Mouse (Mus musculus) adrenal gland, adult 2 months (tissue): ENCODE data around the gene Mvd. TPM values are rescaled to one million over a fixed set of nuclear protein-coding genes. Genes with fewer than 3 reads are reported as not detected.

ENCODE experiments used
- DNase-seq: peaks from one replicate; pipeline ENCODE4 v3.0.0; 2021
- microRNA-seq, 2 experiments: library from miRNA; unstranded; fragments of <30 nt; microRNA quantifications; one replicate each; pipeline ENCODE4 v1.2.0; 2021
- polyA plus RNA-seq: library from polyadenylated mRNA; depleted of rRNA; stranded (reverse); fragments of >200 nt; gene quantifications from 2 replicates; pipeline ENCODE4 v1.2.3, GENCODE M21; 2012; rRNA removed
- total RNA-seq, 2 experiments: library from RNA; stranded (reverse); gene quantifications; 2 replicates each; pipeline ENCODE4 v1.2.3; 2021

Mvd gene
- total and polyA plus RNA-seq, 3 experiments: 9.2 to 73.8 (median 39.5) TPM

DNA sequence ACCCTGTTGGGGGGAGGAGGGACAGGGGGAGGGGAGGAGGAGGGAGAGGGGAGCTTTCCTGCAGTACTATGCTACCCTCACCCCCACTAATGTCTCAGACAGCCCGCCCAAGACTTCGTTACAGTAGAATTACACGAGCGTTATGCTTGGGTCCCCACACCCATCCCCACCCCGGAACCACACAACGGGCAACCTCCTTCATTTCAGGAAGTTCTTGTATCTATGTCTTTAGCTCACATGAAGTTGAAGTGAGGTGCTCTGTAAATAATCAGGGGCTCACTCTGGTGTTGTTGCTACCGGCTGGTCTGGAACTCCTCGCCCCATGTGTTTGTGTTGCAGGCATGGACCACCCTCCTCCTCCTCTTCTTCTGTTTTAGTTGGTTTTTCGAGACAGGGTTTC lies 15.1 kb downstream of the Mvd start:
- no peak for DNase-seq

- no peak for DNase-seq
These were observed 15.6 kb downstream of the Mvd start for GRCm38 (mm10) chr8:122427607-122428006.

- DNase-seq: no peak
These were observed 17.1 kb downstream of the Mvd start for GRCm38 (mm10) chr8:122426145-122426544.

- DNase-seq: no peak
These were observed 19.6 kb downstream of the Mvd start for GRCm38 (mm10) chr8:122423659-122424058.

- no peak for DNase-seq
These were observed 20.0 kb downstream of the Mvd start for GRCm38 (mm10) chr8:122423217-122423616.

DNA sequence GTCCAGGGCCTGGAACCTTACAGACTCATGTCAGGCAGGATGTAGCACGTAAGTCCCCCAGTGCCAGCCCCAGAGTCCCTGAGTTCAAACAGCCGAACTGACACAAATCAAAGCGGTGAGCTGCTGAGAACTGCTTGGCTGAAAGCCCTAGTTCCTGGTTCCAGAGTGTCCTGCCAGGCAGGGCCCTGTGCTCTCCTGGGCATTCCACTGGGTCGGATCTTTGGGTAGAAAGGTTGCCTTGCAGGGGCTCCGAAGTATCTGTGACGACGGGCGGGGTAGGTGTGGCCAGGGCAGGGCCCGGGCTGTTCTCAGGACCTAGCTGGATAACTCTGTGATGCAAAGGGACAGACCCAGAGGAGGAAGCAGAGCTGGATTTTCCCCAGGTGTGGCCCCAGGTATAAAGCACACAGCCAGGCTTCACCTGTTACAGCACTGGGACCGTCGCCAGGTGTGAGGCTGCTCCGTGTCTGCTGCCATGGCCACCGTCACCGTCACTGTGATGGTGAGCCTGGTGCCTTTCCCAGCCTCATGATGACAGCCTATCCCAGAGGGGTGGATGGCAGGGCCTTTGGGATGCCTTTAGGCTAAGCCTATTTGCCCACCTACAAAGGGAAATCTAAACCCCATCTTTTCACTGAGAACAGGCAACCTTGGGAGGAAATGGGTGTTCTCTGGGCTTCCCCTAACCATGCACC lies 21.7 kb downstream of the Mvd start, which contains the start of gene Il17c:
Gene Il17c, plus strand, starts transcription at position 645 of the 695 bp plus-strand sequence.
- no peak for DNase-seq

DNA sequence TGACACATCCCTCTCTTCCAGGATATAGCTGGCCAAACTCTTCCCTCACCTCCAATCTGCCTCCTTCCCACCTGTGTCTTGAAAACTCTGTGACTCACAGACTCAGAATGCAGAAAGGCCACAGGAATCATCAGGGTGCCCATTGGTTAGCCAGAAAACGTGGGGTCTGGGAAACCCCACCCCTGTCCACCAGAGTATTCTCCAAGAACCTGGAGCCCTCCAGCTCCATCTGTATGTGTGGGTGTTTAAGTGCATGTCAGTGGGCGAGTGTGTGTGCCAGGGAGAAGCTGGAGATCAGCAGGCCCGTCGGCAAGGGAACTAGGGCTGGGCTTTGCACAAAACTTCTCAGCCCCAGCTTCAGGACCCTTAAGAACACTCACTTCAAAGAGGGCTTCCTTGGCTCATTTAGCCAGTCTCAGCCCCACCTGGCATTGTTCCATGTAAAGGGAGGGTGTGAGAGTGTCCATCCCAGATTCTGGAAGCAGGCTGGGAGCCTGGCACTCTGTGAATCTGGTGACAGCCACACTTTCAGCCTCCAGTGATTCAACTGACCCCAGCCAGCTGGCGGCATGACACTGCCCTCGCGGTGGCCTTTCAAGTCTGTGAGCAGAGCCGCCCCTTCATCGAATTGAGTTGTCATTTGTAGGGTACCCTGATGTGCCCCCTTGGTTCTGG lies 23.2 kb downstream of the Mvd start:
- no peak for DNase-seq

- no peak for DNase-seq
These were observed 27.7 kb downstream of the Mvd start for GRCm38 (mm10) chr8:122415554-122415953.

DNA sequence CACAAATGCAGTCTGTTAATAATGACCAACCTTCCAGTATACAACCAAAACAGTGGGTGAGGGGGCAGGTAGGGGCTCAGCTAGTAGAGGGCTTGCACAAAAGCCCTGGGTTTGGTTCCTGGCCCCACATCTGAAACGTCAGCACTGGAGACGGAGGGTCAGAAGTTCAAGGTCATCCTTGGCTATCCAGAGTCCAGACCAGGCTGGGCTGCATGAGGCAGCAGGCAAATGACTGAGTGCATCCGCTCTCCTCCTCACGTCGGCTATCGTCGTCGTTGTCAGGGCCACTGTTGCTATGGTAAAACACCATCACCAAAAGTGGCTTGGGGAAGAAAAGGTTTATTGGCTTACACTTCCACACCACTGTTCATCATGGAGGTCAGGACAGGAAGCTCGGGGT lies 28.9 kb downstream of the Mvd start:
- no peak for DNase-seq

DNA sequence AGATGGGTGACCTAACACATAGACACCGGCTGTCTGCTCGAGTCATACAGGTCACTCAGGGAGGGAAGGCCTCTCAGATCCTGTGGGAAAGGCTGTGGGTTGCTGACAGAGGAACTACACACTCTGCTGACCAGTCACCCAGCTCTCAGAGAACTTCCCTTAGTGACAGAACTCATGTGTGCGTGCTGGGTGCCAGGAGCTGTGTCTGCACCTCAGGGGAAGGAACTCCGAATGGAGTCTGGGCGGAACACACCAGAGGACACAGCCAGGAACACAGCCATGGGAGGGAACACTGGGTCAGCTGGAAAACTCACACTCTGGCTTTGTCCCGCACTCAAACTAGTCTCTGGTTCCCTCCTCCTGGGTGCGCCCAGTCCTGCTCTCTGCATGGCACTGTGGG lies 35.5 kb downstream of the Mvd start:
- DNase-seq: no peak

DNA sequence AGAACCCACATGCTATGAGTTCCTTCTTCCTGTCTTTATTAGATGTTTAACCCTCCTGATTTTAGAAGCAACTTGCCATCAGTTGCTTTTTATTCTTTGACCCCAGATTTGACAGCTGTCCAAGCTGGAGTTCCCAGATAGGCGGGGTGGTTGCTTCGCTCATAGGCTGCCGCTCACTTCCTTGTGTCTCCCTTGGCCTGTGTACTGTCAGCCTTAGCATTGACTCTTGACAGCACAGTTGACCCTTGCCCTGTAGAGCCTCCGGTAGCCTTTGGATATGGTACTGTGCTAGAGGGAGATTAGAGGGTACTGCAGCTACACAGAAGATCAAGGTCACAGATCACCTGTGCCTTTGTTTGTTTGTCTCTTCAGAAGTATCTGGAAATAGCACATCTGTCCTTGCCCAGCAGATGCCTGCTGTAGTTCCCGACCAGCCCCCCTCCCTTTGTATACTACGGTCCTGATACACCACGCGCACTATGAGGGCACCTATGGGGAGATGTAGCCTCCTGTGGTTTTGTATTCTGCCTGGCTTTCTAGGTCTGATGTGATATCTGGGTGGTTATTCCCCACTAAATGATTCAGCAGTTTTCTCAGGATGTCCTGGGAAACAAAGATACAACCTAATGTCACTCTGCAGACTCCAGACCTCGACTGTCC lies 37.9 kb downstream of the Mvd start:
- DNase-seq: no peak

DNA sequence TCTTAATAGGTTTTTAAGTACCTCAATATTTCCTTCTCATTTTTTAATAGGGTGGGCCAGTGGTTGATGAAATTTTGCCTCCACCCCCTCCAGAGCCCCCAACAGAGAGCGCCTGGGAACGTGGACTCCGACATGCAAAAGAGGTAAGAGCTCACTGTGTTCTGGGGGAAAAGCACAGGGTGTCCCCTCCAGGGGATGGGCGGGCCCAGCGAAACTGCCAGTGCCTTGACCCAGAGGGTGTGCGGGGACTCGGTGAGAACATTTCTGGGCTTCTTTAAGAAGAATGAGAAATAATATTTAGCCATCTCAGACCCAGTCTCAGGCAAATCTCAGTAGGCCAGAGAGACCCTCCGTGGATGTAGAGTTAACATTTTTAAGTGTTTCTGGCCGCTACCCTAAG lies 45.0 kb downstream of the Mvd start:
- DNase-seq: no peak

GRCm38 (mm10) chr8:122395291-122395690 lies 47.9 kb downstream of the Mvd start:
- DNase-seq: no peak

DNA sequence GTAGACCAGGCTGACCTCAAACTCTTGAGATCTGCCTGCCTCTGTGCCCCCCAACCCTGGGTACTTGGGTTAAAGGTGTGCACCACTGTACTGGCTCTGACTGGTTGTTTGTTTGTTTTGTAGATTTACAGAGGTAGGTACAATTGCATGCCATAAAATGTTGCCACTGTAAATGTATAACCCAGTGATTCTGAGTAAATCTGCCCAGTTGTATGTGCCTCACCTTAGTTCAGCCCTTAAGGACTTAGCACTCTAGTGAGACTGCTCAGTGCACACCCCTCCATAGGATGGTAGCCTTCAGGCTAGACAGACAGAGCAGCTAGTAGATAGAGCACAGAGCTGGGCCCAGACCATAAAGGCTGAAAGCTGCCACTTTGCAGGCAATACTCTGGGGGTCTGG lies 49.5 kb downstream of the Mvd start:
- DNase-seq: no peak

DNA sequence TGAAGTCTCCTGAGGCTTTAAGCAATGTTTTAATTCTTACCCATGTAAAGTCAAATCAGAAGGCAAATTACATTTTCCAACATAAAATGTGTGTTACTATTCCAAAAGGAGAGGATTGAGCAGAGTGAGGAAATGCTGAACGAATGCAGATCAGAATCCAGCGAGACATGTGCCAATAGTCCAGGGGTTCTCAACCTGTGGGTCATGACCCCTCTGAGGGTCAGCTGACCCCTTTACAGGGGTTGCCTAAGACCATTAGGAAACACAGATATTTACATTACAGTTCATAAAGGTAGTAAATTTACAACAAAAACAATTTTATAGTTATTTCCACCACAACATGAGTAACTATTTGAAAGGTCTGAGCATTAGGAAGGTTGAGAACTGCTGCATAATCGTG lies 52.5 kb downstream of the Mvd start:
- no peak for DNase-seq

DNA sequence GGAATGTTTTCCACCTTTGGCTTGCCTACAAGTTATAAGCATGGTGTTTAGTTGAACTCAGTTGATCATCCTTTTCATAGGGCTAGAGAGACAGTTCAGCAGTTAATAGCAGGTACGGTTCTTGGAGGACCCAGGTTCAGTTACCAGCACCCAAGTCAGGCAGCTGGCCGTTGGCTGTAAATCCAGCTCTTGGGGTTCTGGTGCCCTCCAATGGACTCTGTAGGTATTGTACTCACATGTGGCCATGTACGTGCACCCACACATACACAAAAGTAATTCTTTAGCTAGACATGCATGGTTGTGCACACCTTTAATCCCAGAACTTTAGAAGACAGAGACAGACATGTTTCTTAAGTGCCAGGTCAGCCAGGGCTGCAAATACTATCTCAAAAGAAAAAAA lies 53.9 kb downstream of the Mvd start:
- no peak for DNase-seq

Small RNAs within 50 kb of the gene (microRNA-seq; reads per million reads assigned to microRNA genes)
- 0 reads per million in 2 experiments for gene Gm24366

Other genes starting within 250 kb of the Mvd start
- 10 to 100 TPM; 16.0 to 24.2 TPM for gene Zfpm1, start 161.3 kb downstream of the Mvd start, total RNA-seq
- gene Zfpm1, start 161.3 kb downstream of the Mvd start, polyA plus RNA-seq: 37.4 and 60.4 TPM in 2 replicates
- gene Trhr2, start 82.7 kb downstream of the Mvd start, total RNA-seq: not detected
- gene Trhr2, start 82.7 kb downstream of the Mvd start, polyA plus RNA-seq: not detected in 2 replicates
- 10 to 100 TPM; 36.9 to 44.8 TPM for gene Zc3h18, start 66.8 kb downstream of the Mvd start, total RNA-seq
- 34.3 and 38.2 TPM in 2 replicates for gene Zc3h18, start 66.8 kb downstream of the Mvd start, polyA plus RNA-seq
- gene Il17c, start 21.4 kb downstream of the Mvd start, total RNA-seq: not detected
- gene Il17c, start 21.4 kb downstream of the Mvd start, polyA plus RNA-seq: 0.16 TPM in 1 of 2 replicates, not detected in the other
- 10 to 100 TPM; 26.3 to 43.7 TPM for gene Cyba, start 10.5 kb downstream of the Mvd start, total RNA-seq
- gene Cyba, start 10.5 kb downstream of the Mvd start, polyA plus RNA-seq: 108 and 116 TPM in 2 replicates
- not detected for gene Snai3, start 17.3 kb upstream of the Mvd start, total RNA-seq
- gene Snai3, start 17.3 kb upstream of the Mvd start, polyA plus RNA-seq: 0.15 and 0.19 TPM in 2 replicates
- 10 to 100 TPM; 42.8 to 83.8 TPM for gene Rnf166, start 32.6 kb upstream of the Mvd start, total RNA-seq
- 132 and 157 TPM in 2 replicates for gene Rnf166, start 32.6 kb upstream of the Mvd start, polyA plus RNA-seq
- gene Ctu2, start 32.7 kb upstream of the Mvd start, total RNA-seq: 10 to 100 TPM; 15.5 to 18.1 TPM
- gene Ctu2, start 32.7 kb upstream of the Mvd start, polyA plus RNA-seq: 40.6 and 46.7 TPM in 2 replicates
- 10 to 100 TPM; 15.1 to 26.4 TPM for gene Piezo1, start 107.9 kb upstream of the Mvd start, total RNA-seq
- 47.5 and 64.7 TPM in 2 replicates for gene Piezo1, start 107.9 kb upstream of the Mvd start, polyA plus RNA-seq
- 1 to 10 TPM; 5.0 to 7.0 TPM for gene Cdt1, start 124.6 kb upstream of the Mvd start, total RNA-seq
- gene Cdt1, start 124.6 kb upstream of the Mvd start, polyA plus RNA-seq: 19.9 and 22.4 TPM in 2 replicates
- gene Aprt, start 133.5 kb upstream of the Mvd start, total RNA-seq: 100 to 1,000 TPM in 1 of 2 experiments, 10 to 100 TPM in 1; 56.2 to 106 TPM
- gene Aprt, start 133.5 kb upstream of the Mvd start, polyA plus RNA-seq: 161 and 176 TPM in 2 replicates
- gene Galns, start 168.0 kb upstream of the Mvd start, total RNA-seq: 1 to 10 TPM; 6.0 to 7.8 TPM
- gene Galns, start 168.0 kb upstream of the Mvd start, polyA plus RNA-seq: 6.8 and 8.0 TPM in 2 replicates
- 10 to 100 TPM; 53.8 to 55.5 TPM for gene Trappc2l, start 168.2 kb upstream of the Mvd start, total RNA-seq
- 159 and 161 TPM in 2 replicates for gene Trappc2l, start 168.2 kb upstream of the Mvd start, polyA plus RNA-seq
- gene Pabpn1l, start 179.3 kb upstream of the Mvd start, total RNA-seq: not detected
- gene Pabpn1l, start 179.3 kb upstream of the Mvd start, polyA plus RNA-seq: not detected in 2 replicates